Mouse (Mus musculus): ENCODE data around the gene Pip5kl1. TPM values are rescaled to one million over a fixed set of nuclear protein-coding genes. Genes with fewer than 3 reads are reported as not detected.

Gene Pip5kl1
- polyA plus RNA-seq, 1 experiment from 2014 or later: not detected

DNA sequence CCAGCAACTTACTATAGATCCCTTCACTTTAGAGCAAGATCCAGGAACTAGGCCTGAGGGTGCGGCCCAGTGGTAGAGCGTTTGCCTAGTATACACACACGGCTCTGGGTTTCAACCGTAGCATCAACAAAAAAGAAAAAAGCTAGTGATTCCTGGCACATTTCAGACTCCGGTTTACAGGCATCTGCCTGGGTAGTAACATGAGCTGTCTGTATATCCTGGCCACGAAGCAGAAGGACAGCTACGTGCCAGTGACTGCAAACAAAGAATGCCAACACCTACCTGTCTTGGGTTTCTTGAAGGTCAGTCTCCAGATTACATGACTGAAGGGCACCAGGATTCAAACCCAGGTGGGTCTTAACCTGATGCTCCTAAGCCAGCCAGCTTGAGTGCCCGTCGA, 25.4 kb upstream of the Pip5kl1 start:
- H3K27me3 ChIP-seq: no peaks in the 10 kb centered on the region
- no peak overlapping the region for H3K9ac ChIP-seq
- ATAC-seq (ENCODE audit: low read depth): no peak
- H3K4me1 ChIP-seq (replicated peaks): no peaks in the 10 kb centered on the region
- 78% methylated on average over 9 of the region's 9 CpGs for WGBS (ENCODE audit: insufficient replicate concordance)
- H3K27ac ChIP-seq: no peak overlapping the region
- no peak overlapping the region for H3K4me2 ChIP-seq
- no peak overlapping the region for H3K4me3 ChIP-seq (replicated peaks)
- H3K36me3 ChIP-seq: no peaks in the 10 kb centered on the region
- no peak for DNase-seq
- no peaks in the 10 kb centered on the region for H3K9me3 ChIP-seq (replicated peaks)

DNA sequence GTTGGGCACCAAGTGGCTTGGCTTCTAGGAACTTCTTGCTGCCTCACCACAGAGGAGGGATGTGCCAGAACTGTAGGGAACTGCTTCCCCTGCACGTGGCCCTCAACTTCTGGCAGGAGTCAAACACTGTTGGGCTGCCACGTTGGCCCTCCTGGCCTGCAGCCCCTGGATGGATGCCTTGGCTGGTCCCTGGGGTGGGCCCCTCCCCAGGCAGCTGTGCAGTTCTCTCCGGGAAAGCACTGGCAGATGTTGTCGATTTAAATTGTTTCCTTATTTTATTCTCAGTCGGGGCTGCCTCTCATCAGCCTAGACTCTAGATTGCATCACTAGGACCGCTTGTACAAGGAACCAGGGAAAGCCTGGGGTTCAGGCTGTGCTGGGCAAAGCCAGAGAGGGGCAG, 24.8 kb upstream of the Pip5kl1 start:
- DNase-seq: no peak
- 58% methylated on average over 6 of the region's 6 CpGs for WGBS (ENCODE audit: insufficient replicate concordance)
- ATAC-seq (ENCODE audit: low read depth): no peak
- H3K9ac ChIP-seq: no peak overlapping the region
- no peak overlapping the region for H3K4me2 ChIP-seq
- no peak overlapping the region for H3K27ac ChIP-seq
- no peaks in the 10 kb centered on the region for H3K9me3 ChIP-seq (replicated peaks)
- H3K36me3 ChIP-seq: no peaks in the 10 kb centered on the region
- H3K27me3 ChIP-seq: no peaks in the 10 kb centered on the region
- no peak overlapping the region for H3K4me3 ChIP-seq (replicated peaks)
- no peaks in the 10 kb centered on the region for H3K4me1 ChIP-seq (replicated peaks)

DNA sequence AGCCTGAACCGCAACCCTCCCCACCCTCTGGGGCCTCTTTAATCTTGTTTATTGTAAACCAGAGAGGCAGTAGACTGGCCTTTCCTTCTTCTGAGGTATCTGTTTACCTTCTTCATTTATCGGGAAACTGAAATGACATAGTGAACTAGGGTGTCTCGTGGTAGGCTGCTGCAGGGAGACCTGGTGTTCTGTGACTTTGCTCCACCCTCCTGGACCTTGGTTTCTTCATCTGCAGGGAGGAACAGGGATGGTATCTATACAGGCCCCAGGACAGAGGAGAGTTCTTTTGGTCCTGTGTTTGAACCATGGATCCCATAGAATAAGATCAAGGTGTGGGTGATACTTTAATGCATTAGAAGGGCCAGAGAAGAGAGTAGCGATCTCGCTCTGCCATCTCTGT, 23.4 kb upstream of the Pip5kl1 start:
- Histone ChIP-seq H3K4me1 (replicated peaks) (0 out of 2 replicates have a peak, but pooled peaks cover 4% of the 10 kb centered on the region), H3K9ac (no peak overlapping the region), H3K4me2 (no peak overlapping the region), H3K9me3 (replicated peaks) (no peaks in the 10 kb centered on the region), H3K27me3 (no peaks in the 10 kb centered on the region), H3K36me3 (no peaks in the 10 kb centered on the region), H3K4me3 (replicated peaks) (no peak overlapping the region), H3K27ac (no peak overlapping the region)
- 69% methylated on average over 5 of the region's 5 CpGs for WGBS (ENCODE audit: insufficient replicate concordance)
- DNase-seq (no peak), ATAC-seq (ENCODE audit: low read depth) (no peak)

DNA sequence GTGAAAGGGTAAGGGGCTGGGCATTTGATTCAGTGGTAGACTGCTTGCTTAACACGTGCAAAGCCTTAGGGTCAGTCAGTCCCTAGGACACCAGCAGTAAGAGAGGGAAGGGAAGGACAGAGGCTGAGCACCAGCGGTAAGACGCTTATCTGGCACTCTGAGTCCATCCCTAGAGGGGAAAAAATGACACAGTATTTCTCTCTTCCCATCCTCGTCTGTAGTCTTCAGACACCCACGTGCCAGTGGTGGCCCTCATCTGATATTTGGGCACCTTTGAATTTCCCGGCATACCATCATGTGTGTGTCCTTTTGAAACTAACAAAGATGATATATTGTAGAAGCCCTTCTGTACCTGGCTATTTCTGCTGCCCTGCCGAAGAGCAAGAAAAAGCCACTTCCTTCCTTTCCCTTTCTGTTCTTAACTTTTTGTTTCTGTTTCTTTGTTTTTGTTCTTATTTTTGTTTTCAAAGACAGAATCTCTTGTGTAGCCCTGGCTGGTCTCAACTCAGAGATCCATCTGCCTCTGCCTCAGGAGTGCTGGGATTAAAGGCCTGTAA, 20.9 kb upstream of the Pip5kl1 start:
- WGBS (ENCODE audit: insufficient replicate concordance): 20% methylated on average over 7 of the region's 7 CpGs

DNA sequence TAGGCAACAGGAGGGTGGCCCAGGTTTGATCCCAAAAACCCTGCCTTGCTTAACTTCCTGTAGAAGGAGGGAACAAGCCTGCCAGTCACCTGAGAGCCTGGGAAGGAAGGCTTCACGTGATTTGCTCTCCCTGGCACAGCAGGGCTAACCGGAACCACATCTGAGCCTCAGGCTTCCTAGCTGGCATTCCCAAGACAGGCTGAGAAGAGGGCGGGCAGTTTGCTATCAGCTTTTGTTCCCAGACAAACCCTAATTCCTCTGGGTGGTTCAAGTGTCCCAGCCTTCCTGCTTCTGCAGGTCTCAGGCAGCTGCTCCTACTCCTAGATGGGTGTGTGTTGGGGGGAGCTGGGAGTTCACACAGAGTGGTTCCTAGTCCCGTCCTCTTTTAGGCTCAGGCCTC, 19.1 kb upstream of the Pip5kl1 start:
- Histone ChIP-seq H3K9me3 (replicated peaks) (no peaks in the 10 kb centered on the region), H3K4me2 (no peak overlapping the region), H3K27ac (no peak overlapping the region), H3K27me3 (no peaks in the 10 kb centered on the region), H3K4me1 (replicated peaks) (peaks cover 11% of the 10 kb centered on the region), H3K4me3 (replicated peaks) (no peak overlapping the region), H3K36me3 (no peaks in the 10 kb centered on the region), H3K9ac (no peak overlapping the region)
- ATAC-seq (ENCODE audit: low read depth) (no peak), DNase-seq (no peak)
- WGBS (ENCODE audit: insufficient replicate concordance): 47% methylated on average over 4 of the region's 4 CpGs

More for the DNA sequence above, 20.9 kb upstream of the Pip5kl1 start:
- DNase-seq (no peak), ATAC-seq (ENCODE audit: low read depth) (no peak)
- H3K36me3 ChIP-seq: no peaks in the 10 kb centered on the region
- no peaks in the 10 kb centered on the region for H3K9me3 ChIP-seq (replicated peaks)
- H3K27me3 ChIP-seq: no peaks in the 10 kb centered on the region
- H3K9ac ChIP-seq: no peak overlapping the region
- H3K4me1 ChIP-seq (replicated peaks): 0 out of 2 replicates have a peak, but pooled peaks cover 4% of the 10 kb centered on the region
- H3K4me2 ChIP-seq: no peak overlapping the region
- no peak overlapping the region for H3K4me3 ChIP-seq (replicated peaks)
- no peak overlapping the region for H3K27ac ChIP-seq

DNA sequence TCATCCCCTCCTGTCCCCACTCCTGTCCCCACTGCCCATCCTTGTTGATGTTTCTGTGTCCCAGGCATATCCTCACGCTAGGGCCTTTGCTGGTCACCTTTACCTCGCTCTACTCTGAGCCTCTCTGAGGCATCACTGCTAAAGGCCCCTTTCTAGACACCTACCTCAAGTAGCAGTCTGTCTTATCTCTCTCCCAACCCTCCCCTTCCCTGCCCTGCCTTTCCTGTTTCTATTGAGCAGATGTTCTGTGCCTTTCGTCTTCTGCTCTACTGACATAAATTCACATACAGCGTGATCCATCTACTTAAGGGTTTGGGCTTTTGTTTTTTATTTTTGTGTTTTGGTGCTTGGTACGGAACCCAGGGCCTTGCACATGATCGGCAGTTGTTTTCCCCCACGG, 18.6 kb upstream of the Pip5kl1 start:
- DNase-seq: no peak
- Histone ChIP-seq H3K4me2 (no peak overlapping the region), H3K9ac (no peak overlapping the region), H3K4me3 (replicated peaks) (no peak overlapping the region), H3K27ac (no peak overlapping the region), H3K4me1 (replicated peaks) (peaks cover 15% of the 10 kb centered on the region), H3K36me3 (no peaks in the 10 kb centered on the region), H3K27me3 (no peaks in the 10 kb centered on the region), H3K9me3 (replicated peaks) (no peaks in the 10 kb centered on the region)
- ATAC-seq (ENCODE audit: low read depth): no peak
- 48% methylated on average over 7 of the region's 7 CpGs for WGBS (ENCODE audit: insufficient replicate concordance)

DNA sequence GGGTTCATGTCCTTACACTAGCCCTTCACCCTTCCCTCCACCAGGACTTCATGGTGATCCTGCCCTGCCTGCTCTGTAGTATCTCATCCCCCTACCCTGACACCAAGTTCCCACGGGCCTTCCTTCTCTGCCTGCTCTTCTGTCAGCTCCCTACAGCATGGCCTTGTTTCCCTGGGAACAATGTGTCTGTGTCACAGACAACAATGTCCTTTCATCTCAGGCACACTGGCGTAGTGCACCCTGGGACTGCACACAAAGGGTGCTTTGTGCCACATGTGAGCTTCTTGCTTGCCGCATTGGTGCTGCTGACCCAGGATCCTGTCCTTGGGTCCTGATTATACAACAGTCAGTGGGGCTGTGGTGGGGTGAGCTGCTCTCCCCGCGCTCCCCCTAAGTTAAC, 15.0 kb upstream of the Pip5kl1 start:
- 0 out of 2 replicates have a peak, but pooled peaks cover 3% of the 10 kb centered on the region for H3K36me3 ChIP-seq
- ATAC-seq (ENCODE audit: low read depth) (no peak), DNase-seq (no peak)
- H3K9me3 ChIP-seq (replicated peaks): no peaks in the 10 kb centered on the region
- no peak overlapping the region for H3K4me2 ChIP-seq
- peaks cover 15% of the 10 kb centered on the region for H3K4me1 ChIP-seq (replicated peaks)
- no peak overlapping the region for H3K4me3 ChIP-seq (replicated peaks)
- H3K27me3 ChIP-seq: no peaks in the 10 kb centered on the region
- 70% methylated on average over 5 of the region's 5 CpGs for WGBS (ENCODE audit: insufficient replicate concordance)
- no peak overlapping the region for H3K27ac ChIP-seq
- no peak overlapping the region for H3K9ac ChIP-seq

DNA sequence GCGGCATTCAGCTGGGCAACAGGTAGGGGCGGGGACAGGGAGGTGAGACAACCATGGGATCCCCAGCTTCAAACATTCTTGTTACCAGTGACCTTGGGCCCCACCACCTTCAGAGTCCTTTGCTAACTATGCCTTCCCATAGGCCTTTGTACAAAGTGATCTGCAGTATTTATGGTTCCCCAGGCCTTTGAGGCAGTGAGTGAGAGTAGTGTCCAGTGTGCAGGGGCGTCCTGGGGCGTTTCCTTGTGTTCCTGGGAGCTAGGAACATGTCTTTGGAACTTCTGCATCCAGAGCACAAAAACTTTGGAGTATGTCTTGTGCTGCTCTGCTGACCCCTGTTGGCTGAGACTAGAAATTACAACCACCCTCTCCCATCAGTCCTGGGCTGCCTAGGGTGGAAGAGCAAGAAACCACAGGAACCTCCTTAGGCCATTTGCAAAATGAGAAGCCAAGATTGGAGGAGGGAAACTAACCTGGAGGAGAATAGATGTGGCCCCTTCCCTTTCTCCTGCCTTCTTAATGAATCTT, 8.0 kb upstream of the Pip5kl1 start:
- H3K36me3 ChIP-seq: 0 out of 2 replicates have a peak, but pooled peaks cover 16% of the 10 kb centered on the region
- 24% methylated on average over 4 of the region's 4 CpGs for WGBS (ENCODE audit: insufficient replicate concordance)

DNA sequence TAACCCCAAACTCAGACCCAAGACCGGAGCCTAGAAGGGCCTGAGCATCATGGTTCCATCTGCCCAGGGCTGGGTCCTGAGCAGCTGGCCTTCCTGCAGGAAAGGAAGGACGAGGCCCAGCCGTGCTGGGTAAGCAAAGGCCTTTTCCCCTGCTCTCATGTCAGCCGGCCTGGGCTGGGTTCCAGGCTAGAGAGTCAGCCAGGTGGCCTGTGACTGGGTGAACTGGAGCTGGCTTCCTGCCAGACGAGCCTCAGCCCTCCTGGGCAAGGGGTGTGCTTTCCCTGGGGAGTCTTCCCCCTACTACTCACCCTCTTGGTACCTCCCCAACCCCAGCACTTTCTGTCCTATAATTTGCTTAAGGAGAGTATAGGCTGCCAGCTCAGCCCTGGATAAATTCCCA, 6.4 kb upstream of the Pip5kl1 start:
- peaks cover 19% of the 10 kb centered on the region for H3K4me1 ChIP-seq (replicated peaks)
- no peak overlapping the region for H3K9ac ChIP-seq
- no peaks in the 10 kb centered on the region for H3K27me3 ChIP-seq
- 57% methylated on average over 5 of the region's 5 CpGs for WGBS (ENCODE audit: insufficient replicate concordance)
- H3K27ac ChIP-seq: no peak overlapping the region
- no peak overlapping the region for H3K4me2 ChIP-seq
- ATAC-seq (ENCODE audit: low read depth): no peak
- H3K9me3 ChIP-seq (replicated peaks): no peaks in the 10 kb centered on the region
- DNase-seq: no peak
- H3K4me3 ChIP-seq (replicated peaks): no peak overlapping the region
- peaks cover 28% of the 10 kb centered on the region for H3K36me3 ChIP-seq

More for the DNA sequence above, 8.0 kb upstream of the Pip5kl1 start:
- peaks cover 7% of the 10 kb centered on the region for H3K4me1 ChIP-seq (replicated peaks)
- H3K27me3 ChIP-seq: no peaks in the 10 kb centered on the region
- no peak overlapping the region for H3K4me2 ChIP-seq
- ATAC-seq (ENCODE audit: low read depth) (no peak), DNase-seq (no peak)
- no peak overlapping the region for H3K27ac ChIP-seq
- no peak overlapping the region for H3K4me3 ChIP-seq (replicated peaks)
- H3K9ac ChIP-seq: no peak overlapping the region
- no peaks in the 10 kb centered on the region for H3K9me3 ChIP-seq (replicated peaks)

DNA sequence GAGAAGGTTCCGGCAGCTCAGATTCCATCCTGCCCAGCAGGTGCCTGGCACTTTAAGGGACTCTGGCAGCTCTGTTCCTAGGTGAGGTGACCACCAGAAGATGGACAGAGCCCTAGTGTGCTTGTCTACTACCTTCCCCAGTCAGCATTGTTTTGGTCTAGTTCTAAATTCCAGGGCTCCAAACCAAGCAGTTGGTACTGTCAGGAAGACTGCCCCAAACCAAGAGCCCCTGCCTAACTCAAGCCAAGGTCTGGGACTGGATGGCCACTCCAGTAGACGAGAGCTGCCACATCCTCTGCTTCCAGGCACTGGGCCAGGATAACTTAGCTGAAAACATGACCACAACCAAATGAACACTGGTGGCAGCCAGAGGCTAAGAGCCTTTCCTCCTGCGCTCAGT, 5.7 kb upstream of the Pip5kl1 start:
- peaks cover 35% of the 10 kb centered on the region for H3K36me3 ChIP-seq
- H3K27me3 ChIP-seq: no peaks in the 10 kb centered on the region
- H3K4me2 ChIP-seq: no peak overlapping the region
- peaks cover 19% of the 10 kb centered on the region for H3K4me1 ChIP-seq (replicated peaks)
- H3K9me3 ChIP-seq (replicated peaks): no peaks in the 10 kb centered on the region
- no peak overlapping the region for H3K4me3 ChIP-seq (replicated peaks)
- ATAC-seq (ENCODE audit: low read depth) (no peak), DNase-seq (no peak)
- 85% methylated on average over 3 of the region's 3 CpGs for WGBS (ENCODE audit: insufficient replicate concordance)
- no peak overlapping the region for H3K27ac ChIP-seq
- H3K9ac ChIP-seq: no peak overlapping the region

DNA sequence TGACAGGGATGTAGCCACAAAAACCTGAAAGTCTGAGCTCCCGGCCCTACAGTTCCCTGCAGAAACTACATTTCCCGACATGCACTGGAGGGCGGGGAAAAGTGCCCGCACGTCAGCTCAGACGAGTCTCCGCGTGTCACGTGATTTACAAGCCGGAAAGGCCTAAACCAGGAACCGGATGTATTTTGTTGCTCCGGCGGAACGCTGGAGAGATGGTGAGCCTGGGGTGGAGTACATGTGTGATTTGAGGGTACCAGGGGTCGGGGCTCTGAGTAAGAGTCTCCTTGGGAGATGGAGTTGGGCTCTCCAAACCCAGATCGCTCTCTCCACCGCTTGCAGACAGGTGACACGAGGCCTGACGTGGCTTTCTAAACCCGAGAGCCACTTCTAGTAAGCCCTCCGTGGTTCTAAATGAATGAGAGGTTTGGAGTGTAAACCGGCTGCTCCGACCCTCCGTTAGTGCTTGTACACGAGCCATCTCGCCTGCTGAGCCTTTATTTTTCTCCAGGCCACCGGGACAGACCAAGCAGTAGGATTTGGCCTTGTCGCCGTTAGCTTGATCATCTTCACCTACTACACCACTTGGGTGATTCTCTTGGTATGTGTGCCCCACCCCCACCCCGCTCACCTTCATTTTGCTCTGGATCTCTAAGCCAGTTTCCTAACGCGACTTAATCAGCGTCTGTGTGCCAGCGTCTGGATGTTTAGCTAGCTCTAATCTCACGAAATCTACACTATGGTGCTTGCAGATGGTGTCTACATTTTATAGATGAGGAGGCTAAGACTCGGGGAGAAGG, 3.7 kb upstream of the Pip5kl1 start, which contains the start of gene Dpm2:
Dpm2 (plus strand) TSS at position 161 of the 797 bp plus-strand sequence.
- DNase-seq (peak; percentile 85), ATAC-seq (ENCODE audit: low read depth) (peak; percentile 83)
- H3K4me1 ChIP-seq (replicated peaks): peaks cover 34% of the 10 kb centered on the region
- peak within 1 kb of the TSS; percentile 90 for H3K4me3 ChIP-seq (replicated peaks)
- peak within 1 kb of the TSS; percentile 87 for H3K4me2 ChIP-seq
- no peaks in the 10 kb centered on the region for H3K9me3 ChIP-seq (replicated peaks)
- peak within 1 kb of the TSS; percentile 87 for H3K9ac ChIP-seq
- peak within 1 kb of the TSS; percentile 79 for H3K27ac ChIP-seq
- peaks cover 27% of the 10 kb centered on the region for H3K36me3 ChIP-seq
- peaks cover 8% of the 10 kb centered on the region for H3K27me3 ChIP-seq
- under 1% methylated on average over 36 of the region's 36 CpGs for WGBS (ENCODE audit: insufficient replicate concordance)

Measured in liver, embryonic 13.5 days (tissue).